ENCODE assay signal across 13 mouse cellular contexts in the genomic region with DNA sequence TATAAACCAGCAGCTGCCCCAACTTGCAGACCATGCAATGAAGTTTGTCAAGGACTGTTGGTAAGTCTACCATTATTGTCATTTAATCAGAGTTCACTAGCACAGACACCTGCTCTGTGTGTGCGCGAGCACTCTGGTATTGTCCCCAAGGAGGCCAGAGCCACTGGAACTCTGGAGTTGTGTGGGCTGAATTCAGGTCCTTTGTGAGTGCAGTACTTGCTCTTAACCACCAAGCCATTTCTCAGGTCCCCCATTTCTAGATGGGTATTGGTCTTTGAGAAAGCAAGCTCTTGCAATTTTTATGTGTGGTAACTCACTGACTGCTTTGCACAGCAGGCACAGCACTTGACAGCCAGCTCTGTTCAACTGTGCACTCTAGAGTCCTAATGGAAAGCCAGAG. TPM values are rescaled to one million over a fixed set of nuclear protein-coding genes. Genes with fewer than 3 reads are reported as not detected.
DNase-seq lines count a peak whose midpoint lies in the region; ATAC-seq and TF ChIP-seq lines count a peak whose summit lies in the region.
"Had no signal": no experiment of that assay in that cellular context is flagged by ENCODE, and none has a peak within 500 bp of the region (broad histone marks: within the 10 kb centered on the region; RNA-seq: fewer than 3 reads in every experiment).

No protein-coding gene starts in this region.

- no peak overlapping the region for H3K4me2 ChIP-seq in hindbrain, embryonic 11.5 days (replicated peaks; ENCODE audit: low read depth, low read length)
- H3K4me2 ChIP-seq in hindbrain, embryonic 14.5 days (replicated peaks): no peak overlapping the region
- no peak overlapping the region for H3K4me2 ChIP-seq in hindbrain, postnatal 0 days (ENCODE audit: low read depth, low read length)
- H3K4me2 ChIP-seq: forebrain, embryonic 13.5 days; heart, embryonic 11.5 days had no signal

- H3K27ac ChIP-seq in hindbrain, embryonic 11.5 days (ENCODE audit: low read depth, low read length): no peak overlapping the region
- H3K27ac ChIP-seq in hindbrain, embryonic 14.5 days: no peak overlapping the region
- H3K27ac ChIP-seq in hindbrain, postnatal 0 days: no peak overlapping the region
- no peak overlapping the region for H3K27ac ChIP-seq in gastrocnemius, adult 2 months
- H3K27ac ChIP-seq: forebrain, embryonic 13.5 days; kidney, postnatal 0 days had no signal

- no peak overlapping the region for H3K9ac ChIP-seq in hindbrain, embryonic 11.5 days (ENCODE audit: low read depth, low read length)
- no peak overlapping the region for H3K9ac ChIP-seq in hindbrain, embryonic 14.5 days
- no peak overlapping the region for H3K9ac ChIP-seq in hindbrain, postnatal 0 days (replicated peaks; ENCODE audit: low read length)
- H3K9ac ChIP-seq: forebrain, embryonic 13.5 days had no signal

- WGBS in hindbrain, embryonic 11.5 days: 84% methylated on average over 2 of the region's 2 CpGs
- 77% methylated on average over 2 of the region's 2 CpGs for WGBS in hindbrain, embryonic 14.5 days
- 88% methylated on average over 2 of the region's 2 CpGs for WGBS in hindbrain, postnatal 0 days

- H3K4me3 ChIP-seq in hindbrain, embryonic 11.5 days (ENCODE audit: low read depth, low read length): no peak overlapping the region
- H3K4me3 ChIP-seq in hindbrain, embryonic 14.5 days (replicated peaks; ENCODE audit: low read length): no peak overlapping the region
- H3K4me3 ChIP-seq in hindbrain, postnatal 0 days (ENCODE audit: low read length): no peak overlapping the region
- H3K4me3 ChIP-seq in gastrocnemius, adult 2 months: no peak overlapping the region
- H3K4me3 ChIP-seq: forebrain, embryonic 13.5 days had no signal

- H3K36me3 ChIP-seq in hindbrain, embryonic 11.5 days (ENCODE audit: control insufficient read depth, insufficient read depth, low read length): peaks cover 13% of the 10 kb centered on the region; the same call in 1 of the 2 replicates
- peaks cover 59% of the 10 kb centered on the region for H3K36me3 ChIP-seq in hindbrain, embryonic 14.5 days (replicated peaks; ENCODE audit: control insufficient read depth, insufficient read depth)
- peaks cover 19% of the 10 kb centered on the region for H3K36me3 ChIP-seq in hindbrain, postnatal 0 days (ENCODE audit: insufficient read depth, low read length)

- peak; percentile 35 for DNase-seq in hindbrain, embryonic 11.5 days (ENCODE audit: low spot score)
- DNase-seq in hindbrain, embryonic 14.5 days (ENCODE audit: low spot score): no peak
- peak; percentile 55 for DNase-seq in 3T3-L1 (ENCODE audit: low read depth, low spot score)
- no peak for DNase-seq in hindbrain, postnatal 0 days (ENCODE audit: low spot score)
- no peak for DNase-seq in gastrocnemius, postnatal 14 days
- DNase-seq in gastrocnemius, adult 2 months: no peak
- DNase-seq in adrenal gland, adult 2 months: no peak
- DNase-seq: cerebellum, postnatal 36 days had no signal

- peak; percentile 22; the same call in 1 of the 2 replicates for TF ChIP-seq CTCF in hindbrain, postnatal 0 days (IDR thresholded peaks at IDR 0.05; ENCODE audit: low read depth)
- TF ChIP-seq CTCF in gastrocnemius, adult 2 months (IDR thresholded peaks at IDR 0.05): no peak

- H3K27me3 ChIP-seq in hindbrain, embryonic 11.5 days (ENCODE audit: control insufficient read depth, insufficient read depth, low read length): no peaks in the 10 kb centered on the region
- H3K27me3 ChIP-seq in hindbrain, embryonic 14.5 days (ENCODE audit: control insufficient read depth, insufficient read depth, low read length): no peaks in the 10 kb centered on the region
- no peaks in the 10 kb centered on the region for H3K27me3 ChIP-seq in hindbrain, postnatal 0 days (ENCODE audit: insufficient read depth, low read length)
- H3K27me3 ChIP-seq: forebrain, embryonic 13.5 days; Patski had no signal

- ATAC-seq in hindbrain, embryonic 11.5 days (ENCODE audit: low FRiP score): peak; percentile 28; the same call in 1 of the 2 replicates
- no peak for ATAC-seq in hindbrain, embryonic 14.5 days (ENCODE audit: low FRiP score)
- ATAC-seq in CD4-positive, CD25-positive, alpha-beta regulatory T cell, adult 4 months: peak; percentile 32
- ATAC-seq in hindbrain, postnatal 0 days: peak; percentile 48; the same call in 1 of the 2 replicates
- ATAC-seq: Patski had no signal

- intact Hi-C loops in gastrocnemius, postnatal 14 days (cut with DNase I; ENCODE audit: low total_unique reads): loop anchor here (5.0 kb wide), 1 partner anchor 50 kb away; no protein-coding TSS in a partner anchor
- intact Hi-C loops in gastrocnemius, adult 2 months (cut with DNase I): loop anchor here (10.0 kb wide), 2 partner anchors 127 to 383 kb away; a partner anchor contains a TSS

- H3K4me1 ChIP-seq in hindbrain, embryonic 11.5 days (replicated peaks; ENCODE audit: control insufficient read depth, insufficient read depth, low read length): peaks cover 2% of the 10 kb centered on the region; the same call in 1 of the 2 replicates
- H3K4me1 ChIP-seq in hindbrain, embryonic 14.5 days (replicated peaks; ENCODE audit: control insufficient read depth, insufficient read depth, low read length): peaks cover 14% of the 10 kb centered on the region
- H3K4me1 ChIP-seq in hindbrain, postnatal 0 days (ENCODE audit: insufficient read depth, low read length): peaks cover 6% of the 10 kb centered on the region

- H3K9me3 ChIP-seq in hindbrain, embryonic 11.5 days (ENCODE audit: control insufficient read depth, low read length): no peaks in the 10 kb centered on the region
- no peaks in the 10 kb centered on the region for H3K9me3 ChIP-seq in hindbrain, embryonic 14.5 days (ENCODE audit: control insufficient read depth, low read length)
- H3K9me3 ChIP-seq in hindbrain, postnatal 0 days (ENCODE audit: low read length): no peaks in the 10 kb centered on the region
- H3K9me3 ChIP-seq: forebrain, embryonic 13.5 days had no signal

RNA-seq across cellular contexts. Expression of a gene that starts 7.4 kb away (rescaled TPM):
- polyA plus RNA-seq in hindbrain, embryonic 11.5 days (2014; fragmentation: Nextera tagmentation; extraction: Ambion mirVana): 268 and 286 TPM in 2 replicates
- 202 and 206 TPM in 2 replicates for polyA plus RNA-seq in hindbrain, embryonic 14.5 days (2014; fragmentation: Nextera tagmentation; extraction: Ambion mirVana)
- polyA plus RNA-seq in CD4-positive, CD25-positive, alpha-beta regulatory T cell, adult 4 months (2017; shearing (Covaris generic)): 100 to 1,000 TPM; 120 to 126 TPM
- 107 and 121 TPM in 2 replicates for total RNA-seq in hindbrain, postnatal 0 days (2014; rRNA removed)
- polyA plus RNA-seq in hindbrain, postnatal 0 days (2015; fragmentation: Nextera tagmentation; extraction: Ambion mirVana): 184 and 193 TPM in 2 replicates
- total RNA-seq in gastrocnemius, postnatal 14 days (2021): 10 to 100 TPM; 56.1 to 60.2 TPM
- 10 to 100 TPM; 74.8 to 77.5 TPM for total RNA-seq in gastrocnemius, adult 2 months (2021)
- total RNA-seq in adrenal gland, adult 2 months (2021): 100 to 1,000 TPM; 100 to 114 TPM
- 70.4 and 79.3 TPM in 2 replicates for polyA plus RNA-seq in adrenal gland, adult 2 months (2012; rRNA removed)

RNA-seq across cellular contexts. Expression of a gene that starts 7.7 kb away (rescaled TPM):
- 47.6 and 48.8 TPM in 2 replicates for polyA plus RNA-seq in hindbrain, embryonic 11.5 days (2014; fragmentation: Nextera tagmentation; extraction: Ambion mirVana)
- 44.3 and 54.0 TPM in 2 replicates for polyA plus RNA-seq in hindbrain, embryonic 14.5 days (2014; fragmentation: Nextera tagmentation; extraction: Ambion mirVana)
- polyA plus RNA-seq in CD4-positive, CD25-positive, alpha-beta regulatory T cell, adult 4 months (2017; shearing (Covaris generic)): 10 to 100 TPM; 30.4 to 31.8 TPM
- total RNA-seq in hindbrain, postnatal 0 days (2014; rRNA removed): 41.6 and 55.6 TPM in 2 replicates
- 48.6 and 49.0 TPM in 2 replicates for polyA plus RNA-seq in hindbrain, postnatal 0 days (2015; fragmentation: Nextera tagmentation; extraction: Ambion mirVana)
- total RNA-seq in gastrocnemius, postnatal 14 days (2021): 1 to 10 TPM; 6.2 to 6.9 TPM
- total RNA-seq in gastrocnemius, adult 2 months (2021): 1 to 10 TPM; 6.7 to 9.0 TPM
- total RNA-seq in adrenal gland, adult 2 months (2021): 10 to 100 TPM; 26.5 to 35.8 TPM
- polyA plus RNA-seq in adrenal gland, adult 2 months (2012; rRNA removed): 54.3 and 58.6 TPM in 2 replicates

RNA-seq across cellular contexts. Expression of a gene that starts 53.2 kb away (rescaled TPM):
- 2.7 and 3.6 TPM in 2 replicates for polyA plus RNA-seq in hindbrain, embryonic 11.5 days (2014; fragmentation: Nextera tagmentation; extraction: Ambion mirVana)
- 3.4 and 4.0 TPM in 2 replicates for polyA plus RNA-seq in hindbrain, embryonic 14.5 days (2014; fragmentation: Nextera tagmentation; extraction: Ambion mirVana)
- not detected for polyA plus RNA-seq in CD4-positive, CD25-positive, alpha-beta regulatory T cell, adult 4 months (2017; shearing (Covaris generic))
- 0.52 and 1.2 TPM in 2 replicates for total RNA-seq in hindbrain, postnatal 0 days (2014; rRNA removed)
- 3.8 and 4.0 TPM in 2 replicates for polyA plus RNA-seq in hindbrain, postnatal 0 days (2015; fragmentation: Nextera tagmentation; extraction: Ambion mirVana)
- total RNA-seq in gastrocnemius, postnatal 14 days (2021): under 1 TPM; 0.55 to 0.64 TPM
- total RNA-seq in gastrocnemius, adult 2 months (2021): under 1 TPM in 1 of 2 experiments, not detected in 1; 0.42 TPM
- total RNA-seq in adrenal gland, adult 2 months (2021): 1 to 10 TPM in 1 of 2 experiments, under 1 TPM in 1; 0.86 to 1.8 TPM
- 2.9 and 4.8 TPM in 2 replicates for polyA plus RNA-seq in adrenal gland, adult 2 months (2012; rRNA removed)

RNA-seq across cellular contexts. Expression of a gene that starts 53.4 kb away (rescaled TPM):
- polyA plus RNA-seq in hindbrain, embryonic 11.5 days (2014; fragmentation: Nextera tagmentation; extraction: Ambion mirVana): 253 and 281 TPM in 2 replicates
- polyA plus RNA-seq in hindbrain, embryonic 14.5 days (2014; fragmentation: Nextera tagmentation; extraction: Ambion mirVana): 105 and 122 TPM in 2 replicates
- polyA plus RNA-seq in CD4-positive, CD25-positive, alpha-beta regulatory T cell, adult 4 months (2017; shearing (Covaris generic)): 10 to 100 TPM; 28.6 to 54.5 TPM
- total RNA-seq in hindbrain, postnatal 0 days (2014; rRNA removed): 28.6 and 30.2 TPM in 2 replicates
- 95.9 and 103 TPM in 2 replicates for polyA plus RNA-seq in hindbrain, postnatal 0 days (2015; fragmentation: Nextera tagmentation; extraction: Ambion mirVana)
- total RNA-seq in gastrocnemius, postnatal 14 days (2021): 10 to 100 TPM; 74.9 to 93.6 TPM
- total RNA-seq in gastrocnemius, adult 2 months (2021): 10 to 100 TPM; 68.5 to 84.1 TPM
- total RNA-seq in adrenal gland, adult 2 months (2021): 100 to 1,000 TPM in 1 of 2 experiments, 10 to 100 TPM in 1; 82.6 to 161 TPM
- polyA plus RNA-seq in adrenal gland, adult 2 months (2012; rRNA removed): 50.5 and 52.5 TPM in 2 replicates

Comparison
In these comparisons a context has a peak if more than half of its experiments do, and no peak if none do; other contexts are left out.
1. DNase-seq: peak in hindbrain, embryonic 11.5 days (single experiment) and 3T3-L1 (single experiment); none in hindbrain, embryonic 14.5 days (single experiment), hindbrain, postnatal 0 days (single experiment), gastrocnemius, postnatal 14 days (single experiment), gastrocnemius, adult 2 months (single experiment) and adrenal gland, adult 2 months (single experiment).